Mouse (Mus musculus) inflammation-experienced regulatory T-cells (primary cell): ENCODE measurements around the gene 1520401A03Rik. TPM values are rescaled to one million over a fixed set of nuclear protein-coding genes. Genes with fewer than 3 reads are reported as not detected.

Experiments used
- polyA plus RNA-seq, 2 experiments: library from polyadenylated mRNA; unstranded; fragments of 100-300 nt; shearing (Covaris generic); gene quantifications; one replicate each; pipeline ENCODE4 v1.2.1; 2017

The 1520401A03Rik gene
- 1 to 10 TPM in 1 of 2 experiments, under 1 TPM in 1; 0.49 to 1.3 TPM for polyA plus RNA-seq

DNA sequence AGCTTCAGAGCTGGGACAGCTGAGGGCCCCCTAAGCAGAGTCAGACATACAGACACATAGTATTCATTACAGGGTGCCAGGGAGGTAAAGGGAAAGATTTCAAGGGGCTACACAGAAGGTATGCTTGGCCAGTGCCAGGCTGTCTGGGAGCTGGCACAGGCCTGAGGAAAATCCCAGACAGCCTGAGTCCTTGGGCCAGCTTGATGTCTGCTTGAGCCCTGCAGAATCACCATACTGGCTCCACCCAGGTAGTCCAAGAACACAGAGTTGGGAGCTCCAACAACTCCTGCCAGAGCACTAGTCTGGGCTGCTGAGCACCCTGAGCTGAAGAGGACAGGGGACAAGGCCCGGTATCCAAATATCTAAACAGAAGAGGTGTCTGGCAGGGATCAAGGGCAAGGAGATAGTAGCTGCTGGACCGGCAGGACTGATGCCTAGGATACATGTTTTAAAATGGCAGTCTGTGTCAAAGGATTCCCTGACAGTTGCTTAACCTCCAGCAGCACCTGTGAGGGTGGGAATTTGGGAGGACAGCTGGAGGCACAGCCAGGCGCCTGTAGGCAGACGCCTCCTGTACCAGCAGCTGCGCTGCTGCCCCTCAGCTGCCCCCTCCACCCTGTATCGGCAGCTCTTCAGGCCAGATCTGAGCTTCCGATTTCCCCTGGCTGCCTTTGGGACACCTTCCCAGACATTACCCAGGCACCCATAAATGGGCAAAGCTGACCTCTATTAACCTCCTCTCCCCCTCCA lies at the start of gene 1520401A03Rik:
Gene 1520401A03Rik, minus strand, starts transcription at position 408 of the 750 bp plus-strand sequence.

DNA sequence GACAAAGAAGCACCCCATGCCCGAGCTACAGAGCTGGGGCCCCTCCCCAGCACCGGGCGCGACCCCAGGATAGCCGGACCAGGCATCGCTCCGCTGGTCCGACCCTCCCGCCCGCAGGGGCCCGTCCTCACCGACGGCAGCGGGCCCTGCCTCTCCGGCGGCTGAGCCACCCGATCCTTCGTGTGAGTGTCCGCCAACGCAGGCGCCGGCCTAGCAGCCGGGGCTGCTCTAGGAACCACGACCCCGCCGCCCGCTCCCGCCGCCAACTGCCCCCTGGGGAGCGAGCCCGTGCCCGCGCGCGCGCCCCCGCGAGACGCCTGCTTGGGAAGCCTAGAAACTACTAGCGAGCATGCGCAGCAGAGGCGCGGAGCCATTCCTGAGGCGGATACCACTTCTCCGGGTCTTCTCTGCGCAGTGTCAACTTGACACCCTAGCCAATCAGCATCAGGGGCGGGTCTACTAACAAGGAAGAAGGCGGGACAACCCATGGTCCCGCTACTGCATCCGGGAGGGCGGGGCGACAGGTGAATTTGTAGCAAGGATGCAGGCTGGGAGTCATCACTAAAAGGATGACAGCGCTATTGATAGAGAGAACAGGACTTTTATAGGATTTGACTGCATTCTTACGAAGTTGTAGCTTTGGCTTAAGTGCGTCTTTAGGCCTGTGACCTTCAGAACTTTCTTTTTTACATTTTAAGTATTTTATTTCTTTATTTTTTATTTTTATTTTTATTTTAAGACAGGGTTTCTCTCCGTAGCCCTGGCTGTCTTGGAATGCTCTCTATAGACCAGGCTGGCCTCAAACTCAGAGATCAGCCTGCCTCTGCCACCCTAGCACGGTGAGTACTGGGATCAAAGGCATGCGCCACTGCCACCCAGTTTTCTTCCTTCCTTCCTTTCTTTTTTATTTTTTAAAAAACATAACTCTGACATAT lies 49.0 kb upstream of the 1520401A03Rik start, which contains the start of gene Flywch1:
Gene Flywch1, minus strand, starts transcription at position 319 of the 935 bp plus-strand sequence.

DNA sequence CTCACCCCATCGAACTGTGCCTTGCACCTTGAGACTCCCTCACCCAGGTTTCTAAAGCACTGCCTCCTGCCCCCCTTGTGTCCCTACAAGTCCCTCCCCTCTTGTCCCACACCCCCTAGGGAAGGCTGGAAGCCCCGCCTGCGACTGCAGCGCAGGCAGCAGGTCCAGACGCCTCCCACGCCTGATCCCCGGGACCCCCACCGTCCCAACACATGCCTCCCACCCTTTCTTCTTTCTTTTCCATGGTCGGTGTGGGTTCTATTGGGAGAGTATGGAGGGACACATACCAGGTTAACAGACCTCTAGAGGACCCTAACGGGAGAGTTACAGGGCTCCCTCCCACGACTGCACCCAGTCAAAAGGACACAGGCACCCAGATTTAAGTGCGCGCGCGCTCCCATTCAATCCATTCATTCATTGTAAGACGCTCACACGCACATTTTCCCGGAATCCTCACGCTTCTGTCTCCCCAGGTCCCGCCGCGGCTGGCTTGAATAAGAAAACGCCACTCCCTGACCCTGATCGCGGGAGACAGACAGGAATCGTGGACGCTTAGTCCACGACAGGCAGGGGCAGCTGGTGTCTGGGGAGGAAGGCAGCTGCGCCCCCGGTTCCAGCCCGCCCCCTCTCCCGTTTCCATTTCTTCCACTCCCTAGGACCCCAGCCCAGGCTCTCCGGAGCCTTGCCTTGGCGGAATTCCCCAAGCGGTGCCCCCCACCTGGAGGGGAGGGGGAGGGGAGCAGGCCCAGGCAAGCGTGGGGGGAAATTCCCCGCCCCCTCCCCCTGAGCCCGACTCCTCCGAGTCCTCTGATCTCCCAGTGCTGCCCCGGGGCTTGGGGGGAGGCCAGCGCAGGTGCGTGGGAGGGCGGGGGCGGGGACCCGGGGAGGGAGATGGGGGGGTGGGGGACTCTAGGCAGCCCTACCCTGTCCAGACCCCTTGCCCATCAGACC lies 23.0 kb upstream of the 1520401A03Rik start, which contains the start of gene Kremen2:
Gene Kremen2, minus strand, starts transcription at position 533 of the 951 bp plus-strand sequence.

DNA sequence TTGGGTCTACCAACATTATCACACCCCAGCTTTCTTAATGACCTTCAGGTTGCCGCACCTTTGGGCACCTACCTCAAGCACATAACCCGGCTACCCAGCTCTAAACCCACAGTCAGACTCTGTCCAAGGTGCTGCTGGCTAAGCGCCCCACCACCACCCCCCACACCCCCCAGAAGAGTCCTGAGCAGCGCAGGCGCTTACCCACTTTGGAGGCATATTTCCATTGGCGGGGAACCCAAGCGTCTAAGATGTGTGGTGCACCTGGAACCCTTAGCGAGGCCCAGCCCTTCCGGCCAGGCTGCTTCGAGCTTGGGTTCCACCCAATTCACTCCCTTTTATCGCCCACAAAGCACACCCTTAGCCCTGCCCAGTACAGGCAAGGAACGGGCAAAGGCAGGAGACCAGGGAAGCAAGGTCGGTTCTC lies 18.0 kb upstream of the 1520401A03Rik start, which contains the start of gene Paqr4:
Gene Paqr4, minus strand, starts transcription at position 270 of the 424 bp plus-strand sequence.

DNA sequence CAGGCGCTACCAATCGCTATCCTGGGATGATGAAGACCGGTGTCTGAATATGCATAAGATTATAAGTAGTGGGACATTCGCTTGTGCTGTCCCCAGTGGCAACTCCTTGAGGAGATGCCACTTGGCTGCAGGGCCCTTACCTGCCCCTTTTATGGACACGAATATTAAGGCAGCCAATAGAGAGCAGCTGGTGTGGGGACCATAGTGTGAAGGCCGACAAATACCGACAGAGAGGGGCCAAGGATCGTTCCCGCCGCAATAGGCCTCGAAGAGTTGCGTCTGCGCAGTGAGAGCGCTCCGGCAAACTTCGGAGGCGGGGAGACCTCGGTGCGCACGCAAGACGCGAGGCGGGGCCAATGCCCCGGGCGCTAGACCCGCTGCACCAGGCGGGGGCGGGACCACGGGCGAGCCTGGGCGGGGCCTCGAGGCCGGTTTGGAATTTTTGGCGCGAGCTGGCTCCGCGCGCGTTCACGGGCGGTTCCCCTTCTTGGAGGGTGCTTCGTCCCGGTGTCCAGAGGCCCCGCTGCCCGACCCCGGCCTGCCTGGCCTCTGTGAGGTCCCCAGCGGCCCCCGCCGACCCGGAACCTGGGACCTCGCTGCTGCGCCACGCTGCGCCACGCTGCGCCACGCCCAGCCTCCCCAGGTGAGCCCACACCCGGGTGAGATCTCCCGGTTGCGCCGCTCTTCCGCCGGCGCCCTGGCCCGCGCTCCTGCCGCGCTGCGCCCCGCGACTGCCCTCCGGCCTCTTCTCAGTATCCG lies 3.6 kb upstream of the 1520401A03Rik start, which contains the start of gene Pkmyt1:
Gene Pkmyt1, plus strand, starts transcription at position 338 of the 759 bp plus-strand sequence.

DNA sequence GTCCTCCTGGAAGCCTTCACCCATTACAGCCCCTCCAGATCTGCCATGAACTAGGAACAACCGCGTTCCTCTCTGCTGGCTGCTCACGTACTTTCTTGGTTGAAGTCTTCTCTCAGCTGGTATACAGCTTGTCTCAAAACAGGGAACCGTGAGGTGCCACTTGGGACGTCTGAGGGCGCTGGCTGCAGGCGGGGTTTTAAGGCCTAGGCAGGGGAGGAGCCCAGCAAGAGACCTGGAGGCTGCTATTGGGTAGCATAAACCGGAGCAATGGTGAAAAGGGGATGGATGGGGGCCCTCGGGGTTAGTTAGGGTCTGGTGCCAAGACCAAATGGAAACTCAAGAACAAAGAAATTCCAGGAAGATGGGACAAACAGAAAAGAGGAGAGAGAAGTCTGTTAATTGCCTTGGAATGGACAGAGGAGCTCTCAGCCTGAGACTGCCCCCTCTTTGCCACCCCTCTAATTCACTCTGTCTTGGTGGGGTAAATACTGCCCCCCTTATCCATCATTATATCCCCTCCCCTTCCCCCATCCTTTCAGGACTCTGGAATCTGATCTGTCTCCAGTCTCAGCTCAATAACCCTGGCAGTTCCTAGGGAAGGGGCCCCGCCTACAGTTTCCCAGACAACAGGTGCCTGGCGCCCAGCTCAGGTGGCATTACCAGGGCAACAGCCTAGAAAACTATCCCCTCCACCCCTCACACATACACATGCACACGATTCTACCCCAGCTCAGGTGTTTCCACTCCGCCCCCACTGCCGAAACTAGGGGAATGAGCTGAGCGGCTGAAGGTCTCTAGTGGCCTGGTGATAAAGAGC lies 38.5 kb downstream of the 1520401A03Rik start, which contains the start of gene Cldn9:
Gene Cldn9, minus strand, starts transcription at position 171 of the 817 bp plus-strand sequence.

DNA sequence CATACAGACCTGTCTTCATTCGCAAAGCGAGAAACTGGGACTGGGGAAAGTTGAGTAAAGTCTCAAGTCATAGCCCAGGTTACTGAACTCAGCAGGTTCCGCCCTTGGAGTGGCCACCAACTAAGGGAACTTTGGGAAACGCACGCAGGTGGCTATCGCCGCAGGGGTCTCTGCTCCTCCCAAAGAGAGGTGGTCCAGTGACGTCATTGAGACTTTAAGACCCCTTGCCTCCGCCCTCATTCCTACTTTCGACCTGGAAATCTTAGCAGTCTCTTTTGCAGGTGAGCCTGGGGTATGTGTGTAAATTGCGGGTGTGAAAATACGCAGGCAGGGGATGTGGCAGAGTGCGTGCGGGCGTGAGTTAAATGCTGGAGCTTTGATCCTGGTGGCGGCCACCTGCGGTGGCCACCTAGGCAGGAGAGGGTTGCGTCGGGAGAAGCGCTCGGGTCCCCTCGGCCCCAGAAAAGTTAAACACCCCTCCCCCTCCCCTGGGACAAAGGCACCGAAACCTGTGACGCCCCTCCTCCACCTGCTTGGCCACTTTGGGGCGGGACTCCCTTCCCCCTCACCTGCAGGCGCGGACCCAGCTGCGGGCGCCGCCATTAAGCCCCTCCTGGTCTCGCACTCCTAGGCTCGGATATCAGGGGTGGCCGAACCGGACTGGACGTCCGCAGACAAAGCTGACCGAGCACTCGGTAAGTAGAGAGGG lies 43.3 kb downstream of the 1520401A03Rik start, which contains the start of gene Cldn6:
Gene Cldn6, plus strand, starts transcription at position 123 of the 709 bp plus-strand sequence.

DNA sequence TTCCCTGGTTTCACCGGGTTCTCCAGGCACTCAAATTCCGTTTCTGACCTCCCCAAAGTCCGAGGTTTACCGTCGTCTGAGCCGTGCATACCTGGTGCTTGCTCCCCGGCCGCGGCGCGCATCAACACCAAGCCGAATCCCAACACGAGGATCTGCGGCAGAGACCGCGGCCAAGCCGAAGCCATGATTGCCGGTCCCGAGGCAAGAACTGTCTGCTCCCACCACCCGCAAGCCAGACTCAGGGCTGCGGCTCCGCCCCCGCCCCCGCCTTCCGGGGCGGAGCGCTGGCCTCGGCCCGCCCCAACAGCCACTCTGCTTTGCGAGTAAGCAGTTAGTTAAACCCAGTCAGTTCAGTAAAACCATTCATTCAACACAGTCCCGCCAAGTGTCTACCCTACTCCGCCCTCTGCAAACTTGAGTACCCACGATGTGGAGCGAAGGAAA lies 45.3 kb downstream of the 1520401A03Rik start, which contains the start of gene Tnfrsf12a:
Gene Tnfrsf12a, minus strand, starts transcription at position 233 of the 444 bp plus-strand sequence.

DNA sequence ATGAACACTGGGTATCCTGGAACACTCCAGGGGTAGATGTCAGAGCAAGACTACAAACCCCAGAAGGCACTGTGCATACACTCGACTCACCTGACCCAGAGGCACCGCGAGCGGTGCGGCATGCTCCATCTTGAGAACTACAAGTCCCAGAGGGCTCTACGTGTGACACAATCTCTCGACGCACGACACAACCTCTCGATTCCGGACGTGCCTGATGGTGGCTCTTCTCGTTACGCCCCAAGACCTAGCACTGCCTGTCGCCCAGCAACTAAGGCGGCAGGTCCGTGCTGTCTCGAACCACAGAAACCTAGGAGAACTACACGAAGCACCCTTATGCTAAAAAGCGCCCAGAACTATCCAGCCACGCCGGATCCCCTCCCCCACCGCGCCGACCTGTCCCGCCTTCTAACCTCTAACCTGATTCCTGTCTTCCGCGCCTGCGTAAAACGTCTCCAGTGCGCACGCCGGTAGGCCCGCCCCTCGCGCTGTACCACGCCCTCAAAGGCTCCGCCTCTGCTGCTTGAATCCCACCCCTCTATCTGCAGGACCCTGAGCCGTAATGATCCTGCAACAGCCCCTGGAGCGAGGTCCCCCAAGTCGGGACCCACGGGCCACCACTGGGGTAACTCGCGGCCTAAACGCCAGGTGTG lies 49.0 kb downstream of the 1520401A03Rik start, which contains the start of the genes Hcfc1r1 and Thoc6:
Gene Hcfc1r1, plus strand, starts transcription at position 173 of the 650 bp plus-strand sequence.
Gene Thoc6, minus strand, starts transcription at position 459 of the 650 bp plus-strand sequence.

DNA sequence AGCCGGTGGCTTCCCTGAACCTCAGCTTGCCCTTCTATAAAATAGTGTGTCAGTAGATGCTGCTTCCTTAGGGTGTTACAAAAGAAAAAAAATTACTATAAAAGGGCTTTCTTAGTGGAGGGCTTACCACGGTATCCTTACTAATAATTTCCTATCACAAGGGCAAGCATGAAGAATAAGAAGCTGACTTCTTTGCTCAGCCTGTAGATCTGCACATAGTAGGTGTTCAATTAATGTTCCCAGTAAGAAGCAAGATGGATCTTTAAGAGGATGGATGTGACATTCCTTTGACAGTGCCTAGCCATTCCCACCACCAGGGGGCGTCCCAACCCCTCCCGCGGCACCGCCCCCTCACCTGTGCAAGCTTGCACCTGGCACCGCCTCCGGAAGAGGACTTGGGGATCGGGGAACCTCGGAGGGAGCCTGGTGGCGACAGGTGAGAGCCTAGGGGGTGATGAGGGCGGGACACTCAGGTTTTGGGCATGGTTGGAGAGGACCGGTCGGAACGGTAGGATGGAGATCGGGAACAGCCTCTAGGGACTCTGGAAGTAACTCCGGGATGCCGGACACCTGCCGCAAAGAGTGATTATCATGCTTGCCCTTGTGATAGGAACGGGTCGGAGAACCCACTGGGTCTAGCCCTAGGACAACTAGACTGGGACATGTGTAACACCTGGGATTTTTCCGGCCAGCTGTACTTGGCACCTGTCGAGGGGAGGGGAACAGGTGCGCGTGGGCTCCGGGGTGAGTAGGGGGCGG lies 62.3 kb downstream of the 1520401A03Rik start, which contains the start of gene Bicdl2:
Gene Bicdl2, plus strand, starts transcription at position 390 of the 759 bp plus-strand sequence.

Other genes with a start within 250 kb of the 1520401A03Rik start
- gene Vmn2r117, start 243.1 kb downstream of the 1520401A03Rik start, polyA plus RNA-seq = not detected
- 10 to 100 TPM; 17.0 to 21.4 TPM for gene Zfp213, start 158.5 kb downstream of the 1520401A03Rik start, polyA plus RNA-seq
- gene Zfp13, start 123.3 kb downstream of the 1520401A03Rik start, polyA plus RNA-seq = under 1 TPM; 0.31 to 0.48 TPM
- 1 to 10 TPM; 1.2 to 2.2 TPM for gene Zscan10, start 121.9 kb downstream of the 1520401A03Rik start, polyA plus RNA-seq
- gene Mmp25, start 77.5 kb downstream of the 1520401A03Rik start, polyA plus RNA-seq = 1 to 10 TPM; 1.1 to 1.9 TPM
- 1 to 10 TPM in 1 of 2 experiments, under 1 TPM in 1; 0.75 to 1.2 TPM for gene Bicdl2, start 62.3 kb downstream of the 1520401A03Rik start, polyA plus RNA-seq
- 10 to 100 TPM; 52.2 to 57.4 TPM for gene Hcfc1r1, start 49.2 kb downstream of the 1520401A03Rik start, polyA plus RNA-seq
- 10 to 100 TPM; 18.6 to 37.6 TPM for gene Thoc6, start 48.9 kb downstream of the 1520401A03Rik start, polyA plus RNA-seq
- gene Tnfrsf12a, start 45.3 kb downstream of the 1520401A03Rik start, polyA plus RNA-seq = 10 to 100 TPM in 1 of 2 experiments, 1 to 10 TPM in 1; 7.3 to 15.8 TPM
- under 1 TPM in 1 of 2 experiments, not detected in 1; 0.39 TPM for gene Cldn6, start 43.5 kb downstream of the 1520401A03Rik start, polyA plus RNA-seq
- under 1 TPM in 1 of 2 experiments, not detected in 1; 0.71 TPM for gene Cldn9, start 38.8 kb downstream of the 1520401A03Rik start, polyA plus RNA-seq
- 10 to 100 TPM; 45.8 to 70.2 TPM for gene Pkmyt1, start 3.6 kb upstream of the 1520401A03Rik start, polyA plus RNA-seq
- gene Paqr4, start 18.1 kb upstream of the 1520401A03Rik start, polyA plus RNA-seq = 1 to 10 TPM; 6.7 to 8.1 TPM
- gene Kremen2, start 23.1 kb upstream of the 1520401A03Rik start, polyA plus RNA-seq = 1 to 10 TPM; 4.9 to 7.1 TPM
- gene Flywch1, start 48.8 kb upstream of the 1520401A03Rik start, polyA plus RNA-seq = 10 to 100 TPM; 38.5 to 40.7 TPM
- 1 to 10 TPM; 6.7 to 8.0 TPM for gene Flywch2, start 63.3 kb upstream of the 1520401A03Rik start, polyA plus RNA-seq
- gene Srrm2, start 67.7 kb upstream of the 1520401A03Rik start, polyA plus RNA-seq = 100 to 1,000 TPM; 854 to 986 TPM
- gene Elob, start 106.4 kb upstream of the 1520401A03Rik start, polyA plus RNA-seq = 100 to 1,000 TPM; 516 to 639 TPM
- 1 to 10 TPM in 1 of 2 experiments, not detected in 1; 3.1 TPM for gene Prss33, start 113.3 kb upstream of the 1520401A03Rik start, polyA plus RNA-seq
- under 1 TPM in 1 of 2 experiments, not detected in 1; 0.73 TPM for gene Prss32, start 121.1 kb upstream of the 1520401A03Rik start, polyA plus RNA-seq
- 1 to 10 TPM; 2.5 to 7.6 TPM for gene Prss41, start 121.4 kb upstream of the 1520401A03Rik start, polyA plus RNA-seq
- gene Prss21, start 145.3 kb upstream of the 1520401A03Rik start, polyA plus RNA-seq = not detected
- gene Dcpp1, start 158.1 kb upstream of the 1520401A03Rik start, polyA plus RNA-seq = 10 to 100 TPM in 1 of 2 experiments, not detected in 1; 22.4 TPM
- gene Dcpp2, start 158.1 kb upstream of the 1520401A03Rik start, polyA plus RNA-seq = under 1 TPM in 1 of 2 experiments, not detected in 1; 0.84 TPM
- 1 to 10 TPM in 1 of 2 experiments, under 1 TPM in 1; 0.43 to 5.0 TPM for gene Dcpp3, start 194.7 kb upstream of the 1520401A03Rik start, polyA plus RNA-seq
- gene Sbp, start 218.9 kb upstream of the 1520401A03Rik start, polyA plus RNA-seq = not detected
- gene Sbpl, start 232.5 kb upstream of the 1520401A03Rik start, polyA plus RNA-seq = not detected